Mouse (Mus musculus) C2C12 (cell line): ENCODE data around the gene Tox2.

Experiments used
- CTCF ChIP-seq: IDR thresholded peaks from one replicate; pipeline ENCODE4 v1.5.1; 2011; ENCODE audit not compliant: control insufficient read depth, insufficient read depth, insufficient read length
- FOSL1 ChIP-seq: IDR thresholded peaks from one replicate; pipeline ENCODE4 v1.8.0; 2011; ENCODE audit warnings: mild to moderate bottlenecking, low read length; ENCODE audit not compliant: poor library complexity, insufficient read depth, severe bottlenecking

GRCm38 (mm10) chr2:163175831-163176230, 27.1 kb upstream of the Tox2 start:
- no peak for TF ChIP-seq CTCF
- no peak for TF ChIP-seq FOSL1
